Mouse (Mus musculus) ovary, postnatal 36 days (tissue): ENCODE results near the gene Serpina3f.

ENCODE experiments used
- DNase-seq: peaks from one replicate; pipeline ENCODE4 v3.0.0; 2022; ENCODE audit warnings: low spot score, mixed read lengths

The Serpina3f gene

DNA sequence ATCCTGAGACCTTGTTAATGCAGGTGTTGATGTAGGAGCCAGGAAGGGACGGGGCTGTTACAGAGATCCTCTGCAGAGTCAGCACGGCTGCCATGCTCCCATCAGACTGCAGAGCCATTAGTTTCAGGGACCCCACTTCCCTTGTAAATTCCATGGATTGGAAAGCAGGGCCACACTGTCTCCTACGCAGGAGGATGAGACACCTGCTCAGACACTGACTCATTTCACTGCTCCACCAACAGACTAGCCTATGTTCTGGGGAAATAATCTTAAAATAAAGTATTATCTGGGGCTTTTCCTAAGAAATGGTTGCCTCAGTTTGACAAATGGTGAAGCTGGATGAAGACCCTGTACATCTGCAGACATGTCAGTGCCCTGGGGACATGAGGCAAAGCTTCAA, 33.9 kb downstream of the Serpina3f start:
- DNase-seq = no peak

DNA sequence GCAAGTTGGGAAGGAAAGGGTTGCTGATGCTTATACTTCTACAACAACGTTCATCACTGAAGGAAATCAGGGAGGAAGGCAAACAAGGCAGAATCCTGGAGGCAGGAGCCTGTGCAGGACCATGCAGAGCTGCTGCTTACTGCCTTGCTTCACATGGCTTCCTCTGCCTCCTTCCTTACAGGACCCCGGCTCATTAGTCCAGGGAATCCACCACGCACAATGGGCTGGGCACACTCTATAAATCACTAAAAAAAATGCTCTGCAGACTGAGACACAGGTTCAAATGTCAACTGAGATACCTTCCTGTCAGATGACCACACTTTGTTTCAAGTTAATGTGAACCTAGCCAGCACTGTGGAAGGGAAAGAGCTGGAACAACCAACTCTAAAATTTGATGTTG, 46.7 kb downstream of the Serpina3f start:
- DNase-seq = no peak

GRCm38 (mm10) chr12:104262863-104263262, 48.5 kb downstream of the Serpina3f start, which contains the start of gene Serpina3i:
TSS of gene Serpina3i (plus strand) at chr12:104263122.
- DNase-seq = no peak

DNA sequence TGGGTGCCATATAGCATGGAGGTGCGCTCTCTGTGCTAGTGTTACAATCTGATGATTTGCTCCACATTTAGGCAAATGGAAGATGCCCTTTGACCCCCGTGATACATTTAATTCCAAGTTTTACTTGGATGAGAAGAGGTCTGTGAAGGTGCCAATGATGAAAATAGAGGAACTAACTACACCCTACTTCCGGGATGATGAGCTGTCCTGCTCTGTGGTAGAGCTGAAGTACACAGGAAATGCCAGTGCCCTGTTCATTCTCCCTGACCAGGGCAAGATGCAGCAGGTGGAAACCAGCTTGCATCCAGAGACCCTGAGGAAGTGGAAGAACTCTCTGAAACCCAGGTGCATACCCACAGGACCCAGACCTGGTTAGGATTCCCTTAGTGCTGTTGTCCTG, 52.0 kb downstream of the Serpina3f start:
- no peak for DNase-seq
